Mouse (Mus musculus): ENCODE data around the gene Hoxb7. TPM values are rescaled to one million over a fixed set of nuclear protein-coding genes. Genes with fewer than 3 reads are reported as not detected.

The Hoxb7 gene
- total RNA-seq, 2 experiments from 2014 or later: not detected

DNA sequence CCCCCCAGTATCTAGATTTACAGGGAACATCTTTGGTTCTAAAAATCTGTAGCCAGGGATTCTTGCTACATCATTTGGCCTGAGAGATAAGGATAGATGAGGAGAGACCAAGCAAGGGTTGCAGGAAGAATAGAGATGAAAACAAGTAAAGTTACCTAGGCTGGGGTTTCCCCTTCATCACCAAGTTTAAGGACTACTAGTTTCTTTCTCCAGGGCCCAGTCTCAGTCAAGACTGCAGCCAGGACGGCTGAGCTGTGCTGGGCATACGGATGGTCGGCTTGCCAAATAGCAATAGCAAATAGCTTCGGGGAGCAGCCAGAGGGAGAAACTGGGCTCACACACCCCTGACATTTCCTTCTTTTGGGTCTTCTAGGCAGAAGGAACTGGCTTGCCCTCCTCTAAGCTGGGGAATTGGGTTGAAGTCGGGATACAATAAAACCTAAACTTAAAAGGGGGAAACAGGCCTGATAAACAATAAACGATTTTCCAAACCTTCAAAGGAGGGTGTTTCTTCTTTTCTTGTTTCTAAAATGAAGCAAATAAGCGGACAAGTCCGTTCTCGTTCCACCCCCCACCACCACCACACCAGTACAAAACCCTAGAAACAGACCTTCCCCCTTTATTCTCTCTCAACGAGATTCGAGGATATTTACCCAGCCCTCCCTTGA is 11.7 kb downstream of the Hoxb7 start:
- no peak for DNase-seq
- intact Hi-C loops (cut with DNase I): no loop called here

DNA sequence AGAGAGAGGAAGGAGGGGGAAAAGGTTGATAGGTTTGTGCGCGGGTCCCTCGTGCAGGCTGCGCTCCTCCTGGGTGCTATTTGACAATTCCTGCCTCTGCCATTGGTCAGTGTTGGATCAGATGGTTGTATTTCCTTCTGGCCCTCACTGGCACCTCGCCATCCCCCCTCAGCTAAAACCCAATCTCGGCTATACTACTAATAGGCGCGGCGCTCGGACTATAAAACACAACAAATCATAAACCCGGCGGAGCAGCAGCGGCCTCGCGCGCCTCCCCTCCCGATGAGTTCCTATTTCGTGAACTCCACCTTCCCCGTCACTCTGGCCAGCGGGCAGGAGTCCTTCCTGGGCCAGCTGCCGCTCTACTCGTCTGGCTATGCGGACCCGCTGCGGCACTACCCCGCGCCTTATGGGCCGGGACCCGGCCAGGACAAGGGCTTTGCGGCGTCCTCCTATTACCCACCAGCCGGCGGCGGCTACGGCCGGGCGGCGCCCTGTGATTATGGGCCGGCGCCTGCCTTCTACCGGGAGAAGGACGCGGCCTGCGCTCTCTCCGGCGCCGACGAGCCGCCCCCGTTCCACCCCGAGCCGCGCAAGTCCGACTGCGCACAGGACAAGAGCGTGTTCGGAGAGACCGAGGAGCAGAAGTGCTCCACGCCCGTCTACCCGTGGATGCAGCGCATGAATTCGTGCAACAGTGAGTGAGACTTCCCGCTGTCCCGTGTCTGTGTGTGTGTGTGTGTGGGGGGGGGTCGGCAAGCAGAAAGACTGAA is 12.7 kb downstream of the Hoxb7 start:
- no peak for DNase-seq
- intact Hi-C loops (cut with DNase I): no loop called here

DNA sequence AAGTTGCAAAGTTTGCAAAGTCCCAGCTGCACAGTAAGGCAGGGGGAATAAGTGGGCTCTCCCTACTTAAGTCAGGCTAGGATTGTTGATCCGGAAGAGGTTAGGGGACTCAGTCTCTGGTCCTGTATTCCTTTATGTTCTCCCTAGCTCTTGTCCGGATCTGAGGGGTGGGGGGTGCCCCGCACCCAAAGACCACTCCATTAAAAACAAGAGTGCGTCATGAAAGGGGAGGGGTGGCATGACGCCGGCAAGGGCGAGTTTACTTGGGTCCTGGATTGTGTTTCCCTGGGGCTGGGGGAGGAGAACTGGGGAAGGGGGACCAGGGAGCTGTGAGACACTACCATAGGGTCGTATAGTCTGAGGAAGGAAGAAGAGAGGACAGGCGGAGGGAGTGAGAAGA is 13.4 kb downstream of the Hoxb7 start:
- intact Hi-C loops (cut with DNase I): loop anchor here (5.0 kb wide), 2 partner anchors 253 to 373 kb away; no protein-coding TSS in a partner anchor
- DNase-seq: no peak

DNA sequence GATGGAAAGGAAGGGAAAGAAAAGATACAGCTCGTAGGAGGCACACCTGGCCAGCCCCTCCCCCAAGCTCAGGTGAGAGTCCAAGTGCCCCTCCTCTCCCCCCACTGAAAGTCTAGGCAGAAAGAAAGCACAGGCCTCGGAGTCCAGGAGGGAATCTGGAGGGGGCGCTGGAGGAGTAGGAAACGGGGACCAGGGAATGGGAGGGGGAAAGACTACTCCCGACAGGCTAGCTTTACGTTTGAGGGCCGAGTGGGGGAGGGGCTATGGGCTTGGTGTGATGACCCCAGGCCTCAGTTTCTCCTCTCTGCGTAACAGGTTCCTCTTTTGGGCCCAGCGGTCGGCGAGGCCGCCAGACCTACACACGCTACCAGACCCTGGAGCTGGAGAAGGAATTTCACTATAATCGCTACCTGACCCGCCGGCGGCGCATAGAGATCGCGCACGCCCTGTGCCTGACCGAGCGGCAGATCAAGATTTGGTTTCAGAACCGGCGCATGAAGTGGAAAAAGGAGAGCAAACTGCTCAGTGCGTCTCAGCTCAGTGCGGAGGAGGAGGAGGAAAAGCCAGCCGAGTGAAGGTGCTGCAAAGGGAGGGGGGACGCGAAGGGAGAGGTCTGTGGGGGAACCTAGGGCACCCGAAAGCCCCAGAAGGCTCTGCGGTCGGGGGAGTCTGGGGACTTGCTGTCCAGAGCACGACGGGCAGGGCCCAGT is 14.1 kb downstream of the Hoxb7 start:
- no peak for DNase-seq
- intact Hi-C loops (cut with DNase I): loop anchor here (5.0 kb wide), 2 partner anchors 252 to 372 kb away; no protein-coding TSS in a partner anchor

DNA sequence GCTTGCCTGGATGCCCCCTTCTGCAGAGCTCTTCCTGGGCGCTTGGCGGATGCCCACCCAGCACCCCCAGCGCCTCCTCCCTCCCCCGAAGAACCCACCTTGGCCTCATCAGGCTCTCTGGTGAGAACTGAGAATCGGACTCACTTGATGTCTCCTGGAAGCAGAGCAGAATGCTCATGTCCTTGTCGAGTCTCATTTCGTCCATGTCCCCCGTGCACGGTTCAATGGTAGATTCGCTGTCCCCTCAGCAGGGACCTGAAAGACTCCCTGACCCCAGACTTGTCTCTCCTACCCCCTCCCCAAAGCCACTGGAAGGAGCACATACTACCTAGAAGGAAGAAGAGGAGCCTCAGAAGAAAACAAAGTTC is 14.6 kb downstream of the Hoxb7 start:
- intact Hi-C loops (cut with DNase I): loop anchor here (5.0 kb wide), 2 partner anchors 251 to 371 kb away; no protein-coding TSS in a partner anchor
- no peak for DNase-seq

DNA sequence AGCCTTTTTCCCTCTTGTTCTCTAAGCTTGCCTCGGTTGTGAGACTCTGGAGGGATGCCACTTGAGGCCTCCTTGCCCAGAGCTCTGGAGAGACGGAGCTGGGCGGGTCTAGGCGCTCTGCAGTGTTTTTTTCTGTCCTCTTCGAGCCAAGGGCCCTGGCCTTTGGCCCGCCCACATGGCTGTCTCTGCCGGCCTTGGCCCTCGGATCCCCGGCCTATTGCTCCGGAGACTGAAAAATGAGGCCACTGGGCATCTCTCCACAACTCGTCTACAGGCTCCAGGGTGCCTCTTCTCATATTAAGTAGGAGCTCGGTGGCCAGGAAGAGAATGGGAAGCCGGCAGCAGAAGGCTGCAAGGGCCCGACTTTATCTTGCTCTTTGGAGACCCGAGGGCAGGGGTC is 15.4 kb downstream of the Hoxb7 start:
- intact Hi-C loops (cut with DNase I): loop anchor here (2.0 to 5.0 kb wide), 3 partner anchors 235 to 370 kb away; no protein-coding TSS in a partner anchor
- no peak for DNase-seq

DNA sequence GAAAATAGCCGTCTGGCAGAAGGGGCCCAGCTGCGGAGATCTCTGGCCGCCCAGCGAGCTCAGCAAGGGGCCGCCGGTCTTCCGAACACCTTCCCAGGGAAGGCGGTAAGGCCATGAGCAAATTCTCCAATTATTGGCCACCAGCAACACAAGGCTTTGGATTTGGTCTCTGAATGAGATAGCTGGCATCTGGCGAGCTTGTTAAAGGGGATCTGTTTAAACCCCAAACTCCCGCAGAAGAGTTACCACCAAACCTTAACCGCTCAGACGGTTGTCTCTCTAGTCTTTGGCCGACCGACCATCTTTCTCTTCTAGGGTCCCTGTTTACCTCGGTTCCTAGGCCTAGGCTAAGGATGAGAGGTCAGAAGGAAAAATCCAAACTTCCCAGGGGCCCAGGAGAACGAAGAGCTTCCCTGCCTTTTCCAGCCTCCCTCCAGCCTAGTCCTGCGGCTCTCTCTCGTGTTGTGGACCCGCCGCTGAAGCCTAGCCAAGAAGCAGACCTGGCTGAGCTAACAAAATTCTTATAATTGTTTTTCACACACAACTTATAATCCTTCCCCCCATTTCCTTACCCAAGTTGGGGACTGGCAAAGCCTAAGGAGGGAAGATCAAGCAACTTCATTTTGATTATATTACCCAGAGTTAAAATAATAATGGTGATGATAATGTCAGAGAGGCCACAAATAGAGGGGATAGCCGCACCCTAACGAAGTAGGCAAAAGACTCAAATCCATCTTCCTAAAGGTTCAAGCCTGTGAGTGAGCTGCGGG is 16.1 kb downstream of the Hoxb7 start:
- intact Hi-C loops (cut with DNase I): loop anchor here (2.0 to 5.0 kb wide), 3 partner anchors 234 to 370 kb away; no protein-coding TSS in a partner anchor
- no peak for DNase-seq

DNA sequence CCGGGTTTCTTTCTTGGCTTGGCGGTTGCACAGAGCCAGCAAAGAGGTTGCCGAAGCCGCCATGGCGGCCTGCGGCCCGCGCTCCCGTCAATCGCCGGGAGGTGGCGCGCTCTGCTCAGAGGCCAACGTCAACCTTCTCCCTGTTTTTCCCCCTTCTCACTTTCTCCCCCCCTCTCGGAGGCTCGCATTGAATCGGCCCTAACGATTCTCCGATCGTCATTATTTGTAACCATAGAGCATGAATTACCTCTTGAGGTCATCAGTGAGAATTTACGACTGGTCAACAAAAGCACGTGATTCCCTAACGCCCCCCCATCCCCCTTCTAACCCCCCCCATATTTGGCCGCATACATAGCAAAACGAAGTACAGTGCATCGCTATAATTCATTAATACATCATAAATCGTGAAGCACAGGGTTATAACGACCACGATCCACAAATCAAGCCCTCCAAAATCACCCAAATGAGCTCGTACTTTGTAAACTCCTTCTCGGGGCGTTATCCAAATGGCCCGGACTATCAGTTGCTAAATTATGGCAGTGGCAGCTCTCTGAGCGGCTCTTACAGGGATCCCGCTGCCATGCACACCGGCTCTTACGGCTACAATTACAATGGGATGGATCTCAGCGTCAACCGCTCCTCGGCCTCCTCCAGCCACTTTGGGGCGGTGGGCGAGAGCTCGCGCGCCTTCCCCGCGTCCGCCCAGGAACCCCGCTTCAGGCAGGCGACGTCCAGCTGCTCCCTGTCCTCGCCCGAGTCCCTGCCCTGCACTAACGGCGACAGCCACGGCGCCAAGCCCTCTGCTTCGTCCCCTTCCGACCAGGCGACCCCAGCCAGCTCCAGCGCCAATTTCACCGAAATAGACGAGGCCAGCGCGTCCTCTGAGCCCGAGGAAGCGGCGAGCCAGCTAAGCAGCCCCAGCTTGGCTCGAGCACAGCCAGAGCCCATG is 17.0 kb downstream of the Hoxb7 start, which contains the start of gene Hoxb5:
TSS of gene Hoxb5 (plus strand) at position 186 of the 949 bp plus-strand sequence.
- intact Hi-C loops (cut with DNase I): loop anchor here (2.0 to 5.0 kb wide), 3 partner anchors 233 to 369 kb away; no protein-coding TSS in a partner anchor
- peak; percentile 70 to 77 for DNase-seq

DNA sequence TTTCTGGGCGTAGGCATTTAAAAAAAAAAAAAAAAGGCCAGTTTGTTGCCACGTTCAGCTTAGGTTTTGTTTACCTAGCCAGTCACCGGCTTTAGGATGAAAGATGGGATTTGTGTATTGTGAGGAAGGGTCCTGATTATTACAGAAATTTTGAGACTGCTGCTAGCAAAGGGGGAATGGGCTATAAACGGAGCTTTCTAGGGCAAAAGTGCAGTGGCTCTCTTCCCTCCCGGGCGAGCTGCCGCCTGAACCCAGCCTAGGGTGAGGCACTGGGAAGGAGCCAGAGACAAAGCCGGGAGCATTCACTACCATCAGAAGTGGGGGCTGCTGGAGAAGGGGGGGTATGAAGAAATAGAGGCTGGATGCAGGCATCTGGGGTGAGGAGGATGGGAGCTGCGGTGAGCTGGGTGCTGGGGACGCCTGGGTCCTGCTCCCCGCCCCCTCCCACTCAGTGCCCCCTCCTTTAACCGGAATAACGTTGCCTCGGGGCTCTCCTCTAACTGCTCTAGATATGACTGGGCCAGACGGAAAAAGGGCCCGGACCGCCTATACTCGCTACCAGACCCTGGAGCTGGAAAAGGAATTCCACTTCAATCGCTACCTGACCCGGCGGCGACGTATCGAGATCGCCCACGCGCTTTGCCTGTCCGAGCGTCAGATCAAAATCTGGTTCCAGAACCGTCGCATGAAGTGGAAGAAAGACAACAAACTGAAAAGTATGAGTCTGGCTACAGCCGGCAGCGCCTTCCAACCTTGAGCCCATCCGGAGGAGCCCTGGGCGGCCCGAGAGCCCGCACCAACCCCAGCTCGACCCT is 18.2 kb downstream of the Hoxb7 start:
- no peak for DNase-seq
- intact Hi-C loops (cut with DNase I): loop anchor here (5.0 kb wide), 2 partner anchors 248 to 368 kb away; no protein-coding TSS in a partner anchor

DNA sequence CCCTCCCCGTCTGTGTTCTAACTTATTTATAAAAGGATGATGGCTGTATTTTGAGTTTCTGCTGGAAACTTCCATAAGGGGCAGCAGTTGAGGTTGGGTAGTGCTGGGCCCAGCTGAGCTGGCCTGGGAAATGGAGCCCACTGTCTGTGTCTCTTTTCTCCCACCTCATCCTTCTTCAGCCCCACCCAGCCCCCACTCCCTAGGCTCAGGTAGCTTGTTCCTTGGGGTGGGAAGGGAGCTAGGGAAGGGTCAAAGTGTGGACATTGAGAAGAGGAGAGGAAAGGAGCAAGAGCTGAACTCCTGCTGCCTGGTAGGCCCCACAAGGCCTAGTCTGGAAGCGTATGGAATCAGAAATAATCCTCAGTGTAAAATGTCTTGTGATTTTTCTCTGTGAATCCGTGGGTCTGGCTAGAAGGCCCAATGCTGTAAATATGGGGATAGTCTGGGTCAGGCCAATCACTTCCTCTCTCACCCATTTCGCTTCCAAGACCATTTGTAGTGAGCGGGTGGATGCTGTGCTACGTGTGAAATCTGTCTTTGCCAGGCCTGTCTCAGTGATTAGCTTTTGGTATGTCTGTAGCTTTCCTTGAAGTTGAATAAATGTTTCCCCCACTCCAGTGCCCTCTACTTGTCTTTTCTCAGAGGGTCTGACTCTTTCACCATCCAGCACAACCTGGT is 19.2 kb downstream of the Hoxb7 start:
- intact Hi-C loops (cut with DNase I): no loop called here
- no peak for DNase-seq

DNA sequence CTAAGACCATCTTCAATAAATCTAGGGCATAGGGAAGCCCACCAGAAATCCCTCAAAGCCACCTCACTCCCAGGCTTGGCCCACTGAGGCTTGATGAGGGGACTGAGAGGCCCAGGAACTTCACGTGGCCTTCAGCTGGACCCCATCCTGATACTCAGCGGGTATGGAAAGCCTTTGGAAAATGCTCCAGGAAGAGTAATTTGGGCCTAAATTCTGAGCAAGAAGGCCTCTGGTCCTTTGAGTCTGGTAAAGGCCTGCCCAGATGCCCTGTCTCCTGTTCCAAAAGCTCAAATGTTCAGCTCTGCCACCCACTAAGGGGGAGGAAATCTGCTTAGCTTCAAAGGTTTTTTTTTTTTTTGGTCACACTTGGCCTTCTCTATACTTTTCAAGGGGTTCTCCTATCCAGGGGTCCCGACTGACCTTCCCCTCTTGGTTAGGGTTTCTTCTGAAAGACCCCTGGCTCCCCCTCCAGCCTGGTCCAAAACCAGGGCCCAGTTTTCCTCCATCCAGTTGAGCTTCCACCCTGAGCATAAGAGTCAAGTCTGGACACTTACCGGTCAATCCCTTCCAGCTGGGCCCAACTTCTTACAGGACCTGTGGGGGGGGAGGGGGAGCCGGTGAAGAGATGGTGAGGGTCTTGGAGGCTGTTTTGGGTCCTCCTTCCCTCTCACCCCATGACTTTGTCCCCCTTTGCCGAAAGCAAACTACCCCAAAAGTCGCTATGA is 19.9 kb downstream of the Hoxb7 start:
- intact Hi-C loops (cut with DNase I): no loop called here
- DNase-seq: no peak

DNA sequence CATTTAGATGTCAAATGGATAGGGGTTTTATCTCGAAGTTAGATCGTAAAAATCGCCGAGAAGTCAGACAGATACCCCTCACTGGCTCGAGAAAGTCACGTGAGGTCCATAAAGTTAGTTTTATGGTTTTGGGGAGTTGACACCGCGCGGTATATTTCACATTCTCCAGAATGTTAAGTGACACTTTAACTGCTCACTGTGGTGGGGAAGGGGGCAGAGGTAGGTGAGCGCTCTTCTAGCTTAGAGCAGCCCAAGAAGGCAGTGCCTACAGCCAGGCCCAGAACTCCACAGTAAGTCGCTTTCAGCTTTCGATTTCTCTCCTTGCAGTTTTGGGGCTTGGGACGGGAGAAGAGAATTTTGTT is 20.5 kb downstream of the Hoxb7 start:
- intact Hi-C loops (cut with DNase I): no loop called here
- no peak for DNase-seq

DNA sequence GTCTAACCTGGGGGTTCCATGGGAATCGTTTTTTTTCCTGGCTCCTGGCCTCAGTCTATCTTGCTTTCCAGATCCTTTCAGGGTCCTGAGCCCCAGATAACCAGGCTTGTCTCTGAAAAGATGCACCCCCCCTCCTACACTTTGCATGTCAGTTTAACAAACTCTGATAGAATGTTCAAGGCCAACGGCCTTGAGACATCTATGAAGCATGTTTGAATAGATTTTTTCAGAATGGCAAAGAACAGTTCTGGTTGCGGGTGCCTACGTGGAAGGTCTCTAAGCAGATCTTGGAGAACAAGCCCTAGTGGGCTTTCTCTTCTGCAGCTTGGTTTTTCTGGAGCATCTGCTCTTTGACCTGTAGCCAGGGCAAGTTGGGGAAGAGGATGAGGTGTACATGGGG is 22.3 kb downstream of the Hoxb7 start:
- intact Hi-C loops (cut with DNase I): no loop called here

DNA sequence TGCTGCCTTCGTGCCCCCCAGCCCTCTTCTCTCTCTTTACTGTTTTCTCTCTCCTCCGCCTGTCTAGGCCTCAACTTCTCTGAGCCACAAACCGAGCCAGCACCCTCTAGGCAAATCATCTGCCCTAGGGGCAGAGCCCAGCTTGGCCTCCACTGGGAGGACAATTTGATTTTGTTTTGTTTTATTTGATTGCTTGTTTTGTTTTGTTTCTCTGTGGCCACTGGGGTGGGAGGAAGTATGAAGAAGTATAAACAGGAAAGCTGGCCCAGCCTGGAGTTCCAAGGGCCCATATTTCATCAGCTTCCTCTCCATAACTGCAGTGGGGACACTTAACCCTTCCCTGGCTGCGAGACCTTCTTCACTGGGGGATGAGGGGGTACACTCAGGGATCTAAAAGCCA is 22.9 kb downstream of the Hoxb7 start:
- no peak for DNase-seq
- intact Hi-C loops (cut with DNase I): no loop called here

More for the DNA sequence above, 22.3 kb downstream of the Hoxb7 start:
- DNase-seq: no peak

DNA sequence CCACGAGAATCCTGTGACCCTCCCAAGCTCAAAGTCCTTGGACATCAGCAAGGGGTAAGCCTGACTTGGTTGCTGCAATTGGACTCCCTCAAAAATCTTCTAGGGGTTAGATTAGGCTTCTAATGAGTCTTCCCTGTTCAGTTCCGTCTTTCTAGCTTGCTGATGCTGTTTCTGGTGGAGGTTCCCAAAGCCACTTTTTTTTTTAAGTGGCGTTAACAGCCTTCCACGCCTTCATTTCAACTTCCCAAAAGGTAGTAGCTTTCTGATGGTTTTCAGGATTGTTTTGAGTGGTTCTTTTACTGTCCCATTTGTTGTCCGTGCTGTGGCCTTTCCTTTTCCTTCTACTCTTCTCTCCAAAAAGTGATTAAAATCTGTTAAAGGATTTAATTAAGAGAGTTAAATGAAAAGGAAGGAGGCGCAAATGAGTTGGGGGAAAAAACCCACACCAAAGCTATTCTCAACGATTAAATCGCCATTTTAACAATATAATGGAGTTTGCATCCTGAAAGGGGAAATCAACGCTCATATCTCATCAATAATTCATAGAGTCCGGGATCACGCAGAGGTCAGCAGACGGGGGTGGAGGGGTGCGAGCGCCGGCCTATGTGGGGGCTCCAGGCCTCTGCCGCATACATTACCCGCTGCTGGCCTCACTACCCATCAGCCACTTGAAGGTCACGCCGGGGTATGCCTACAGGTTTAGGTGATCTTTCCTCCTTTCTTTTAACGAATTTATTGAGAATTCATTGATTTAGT is 23.9 kb downstream of the Hoxb7 start:
- intact Hi-C loops (cut with DNase I): loop anchor here (2.0 kb wide), 1 partner anchor 100 kb away; no protein-coding TSS in a partner anchor
- no peak for DNase-seq

DNA sequence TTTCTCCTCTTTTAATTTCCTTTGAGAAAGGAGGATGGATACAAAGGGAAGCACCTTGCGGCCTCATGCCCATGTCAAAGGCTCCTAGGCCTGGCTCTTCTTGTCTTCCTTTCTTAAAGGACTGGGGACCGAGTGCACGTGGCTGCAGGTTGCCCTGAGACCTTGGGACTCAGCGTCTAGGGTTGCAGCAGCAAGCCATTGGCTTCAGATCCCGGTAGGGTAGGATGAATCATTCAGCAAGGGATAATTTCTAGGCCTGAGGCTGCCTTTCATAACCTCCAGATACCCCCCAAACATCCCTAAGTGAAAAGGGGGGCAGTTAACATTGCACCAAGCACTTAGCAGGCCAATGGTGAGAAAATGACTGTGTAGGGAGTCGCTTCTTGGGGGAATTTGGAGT is 24.7 kb downstream of the Hoxb7 start:
- no peak for DNase-seq
- intact Hi-C loops (cut with DNase I): loop anchor here (2.0 kb wide), 1 partner anchor 100 kb away; no protein-coding TSS in a partner anchor

Data from heart, postnatal 10 days (tissue).